Mouse (Mus musculus): ENCODE data around the gene Depp1.
"Not testable (repeated sequence)": the region's sequence is repeated elsewhere in the genome, so short reads cannot be mapped to it uniquely, and the experiment has no call there.

Depp1 gene
- long read RNA-seq, experiment 1 = 0 reads
- long read RNA-seq, experiment 2 = 0 reads

DNA sequence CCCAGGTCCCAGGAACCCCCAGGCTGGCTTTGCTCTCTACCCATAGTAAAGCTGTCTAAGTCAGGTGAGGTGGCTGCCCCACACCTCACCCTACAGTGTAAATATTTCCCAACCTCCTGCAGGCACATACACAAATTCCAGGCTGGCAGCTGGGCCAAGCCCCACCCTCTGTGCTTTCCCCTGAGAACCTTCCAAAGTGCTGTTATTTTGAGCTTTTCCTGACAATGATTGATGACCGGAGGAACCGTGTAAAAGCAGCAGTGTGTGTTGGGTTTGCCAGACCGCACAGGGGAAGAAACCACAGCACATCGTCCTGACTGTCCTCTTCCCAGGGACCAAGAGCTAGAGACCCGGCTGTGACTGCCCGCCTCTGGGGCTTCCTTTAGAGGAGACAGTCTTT, at the start of gene Depp1:
Gene Depp1, plus strand, starts transcription at position 204 of the 400 bp plus-strand sequence.
- intact Hi-C loops (cut with DNase I) = loop anchor here (5.0 kb wide), 2 partner anchors 47 to 117 kb away; no protein-coding TSS in a partner anchor

DNA sequence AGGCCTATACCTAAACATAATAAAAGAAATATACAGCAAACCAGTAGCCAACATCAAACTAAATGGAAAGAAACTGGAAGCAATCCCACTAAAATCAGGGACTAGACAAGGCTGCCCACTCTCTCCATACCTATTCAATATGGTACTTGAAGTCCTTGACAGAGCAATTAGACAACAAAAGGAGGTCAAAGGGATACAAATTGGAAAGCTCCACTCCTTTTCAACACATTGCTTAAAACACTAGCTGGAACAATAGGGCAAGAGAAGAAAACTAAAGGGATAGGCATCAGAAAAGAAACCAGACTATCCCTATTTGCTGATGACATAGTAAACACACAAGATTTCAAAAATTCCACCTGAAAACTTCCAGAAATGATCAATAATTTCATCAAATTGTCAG, 49.4 kb upstream of the Depp1 start:
- intact Hi-C loops (cut with DNase I) = not testable (repeated sequence)

DNA sequence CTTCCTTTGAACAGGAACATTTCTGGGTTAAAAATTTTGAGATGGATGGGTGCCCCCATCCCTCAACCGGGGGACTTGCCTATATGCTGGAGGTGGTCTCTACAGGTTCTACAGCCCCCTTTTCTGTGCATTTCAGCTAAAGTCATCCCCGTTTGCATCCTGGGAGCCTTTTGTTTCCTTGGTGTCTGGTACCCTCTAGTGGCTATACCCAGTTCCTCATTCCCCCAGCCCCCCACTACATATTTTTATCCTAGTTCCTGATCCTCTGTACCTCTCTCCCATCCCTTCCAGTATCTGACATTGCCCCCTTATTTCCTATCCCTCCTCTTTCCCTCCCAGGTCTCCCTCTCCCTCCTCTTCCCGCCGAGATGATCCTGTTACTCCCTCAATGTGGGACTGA, 43.2 kb upstream of the Depp1 start:
- intact Hi-C loops (cut with DNase I) = no loop called here

DNA sequence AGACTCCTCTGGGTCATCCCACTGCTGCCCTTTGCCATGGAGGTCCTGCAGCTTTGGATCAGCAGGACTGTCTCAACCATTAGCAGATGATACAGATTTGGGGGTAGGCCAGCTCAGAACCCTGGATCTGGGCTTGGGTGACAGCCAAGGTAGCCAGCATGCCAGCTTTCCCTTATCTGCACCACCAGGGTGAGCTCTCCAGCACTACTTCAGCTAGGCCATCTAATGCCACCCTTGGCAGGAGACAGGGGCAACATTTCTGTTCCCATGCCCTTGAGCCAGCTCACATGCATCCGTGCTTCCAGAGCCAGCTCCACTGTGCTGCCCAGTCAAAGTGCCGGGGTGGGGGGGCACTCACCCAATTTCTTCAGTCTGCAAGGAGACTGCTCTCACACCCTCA, 34.7 kb upstream of the Depp1 start:
- intact Hi-C loops (cut with DNase I) = no loop called here

DNA sequence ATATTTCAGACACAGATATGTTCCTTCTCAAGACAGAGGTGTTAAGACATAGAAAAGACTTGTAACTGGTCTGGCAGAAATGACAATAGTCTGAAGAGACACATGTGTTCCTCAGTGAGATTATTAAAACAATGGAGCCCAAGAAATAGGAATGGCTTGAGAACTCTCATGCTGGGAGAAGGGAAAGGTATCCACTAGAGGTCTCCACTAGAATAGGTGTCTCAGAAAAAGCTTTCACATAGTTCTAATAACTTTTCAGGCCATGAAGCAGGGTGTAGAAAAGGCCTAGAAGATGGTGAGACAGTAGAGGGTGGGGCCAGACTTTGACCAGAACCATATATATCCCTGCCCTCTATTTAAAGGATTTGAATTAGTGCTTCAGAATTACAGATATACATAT, 32.3 kb upstream of the Depp1 start:
- intact Hi-C loops (cut with DNase I) = no loop called here

DNA sequence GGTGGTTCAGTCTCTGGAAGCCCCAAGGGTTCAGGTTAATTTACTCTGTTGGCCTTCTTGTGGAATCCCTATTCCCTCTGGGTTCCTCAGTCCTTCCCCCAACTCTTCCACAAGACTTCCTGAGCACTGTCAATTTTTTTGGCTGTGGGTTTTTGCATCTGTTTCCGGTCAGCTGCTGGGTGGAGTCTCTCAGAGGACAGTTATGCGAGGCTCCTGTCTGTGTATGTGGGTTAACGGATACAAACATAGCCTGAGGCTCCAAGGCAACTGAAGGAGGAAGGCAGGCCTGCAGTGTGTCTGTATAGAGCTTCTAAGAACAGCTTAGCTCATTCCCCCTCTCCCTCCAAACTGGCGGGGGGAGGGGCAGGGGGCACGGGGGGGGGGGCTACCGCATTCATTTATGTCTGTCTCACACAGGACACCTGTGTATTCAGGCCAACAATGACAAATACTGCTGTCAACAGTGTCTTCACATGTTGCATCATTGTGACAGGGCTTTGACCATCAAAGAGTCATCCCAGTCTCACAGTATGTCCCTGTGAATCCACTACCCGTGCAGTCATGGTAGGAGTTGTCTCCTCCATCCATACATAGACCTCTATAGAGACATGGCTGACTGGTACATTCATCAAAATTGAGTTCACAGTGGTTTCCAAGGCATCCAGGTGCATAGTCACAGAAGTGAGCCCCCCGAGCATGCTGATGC, 28.9 kb upstream of the Depp1 start:
- intact Hi-C loops (cut with DNase I) = no loop called here

DNA sequence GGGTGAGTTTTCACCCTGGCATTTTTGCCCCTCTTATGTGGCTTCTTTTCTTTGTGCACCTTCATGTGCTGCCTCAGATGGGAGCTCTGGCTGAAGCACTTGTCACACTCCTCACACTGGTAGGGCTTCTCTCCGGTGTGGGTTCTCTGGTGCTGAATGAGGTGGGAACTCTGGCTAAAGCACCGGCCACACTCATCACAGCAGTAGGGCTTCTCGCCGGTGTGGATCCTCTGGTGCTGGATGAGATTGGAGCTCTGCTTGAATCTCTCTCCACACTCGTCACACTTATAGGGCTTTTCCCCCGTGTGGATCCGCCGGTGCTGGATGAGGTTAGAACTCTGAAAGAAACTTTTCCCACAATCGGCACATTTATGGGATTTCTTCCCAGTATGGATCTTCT, 24.0 kb upstream of the Depp1 start:
- intact Hi-C loops (cut with DNase I) = not testable (repeated sequence)

DNA sequence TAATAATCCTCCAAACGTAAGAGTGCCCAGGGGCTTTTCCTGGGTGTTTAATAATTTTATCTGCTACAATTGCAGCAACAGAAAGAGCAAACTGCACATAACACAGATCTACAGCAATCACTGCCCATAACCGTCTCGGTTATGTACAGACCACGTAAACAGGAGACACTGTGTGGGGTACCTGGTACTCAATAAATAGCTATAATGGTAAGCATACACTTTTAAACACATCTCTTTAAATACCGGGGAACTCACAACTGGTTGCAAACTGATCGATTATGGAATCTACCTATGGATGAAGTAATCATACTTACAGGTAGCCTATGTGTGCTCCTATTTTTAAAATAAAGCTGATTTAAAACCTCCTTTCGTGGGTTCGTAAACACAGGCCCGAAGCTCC, 22.3 kb upstream of the Depp1 start:
- intact Hi-C loops (cut with DNase I) = no loop called here

DNA sequence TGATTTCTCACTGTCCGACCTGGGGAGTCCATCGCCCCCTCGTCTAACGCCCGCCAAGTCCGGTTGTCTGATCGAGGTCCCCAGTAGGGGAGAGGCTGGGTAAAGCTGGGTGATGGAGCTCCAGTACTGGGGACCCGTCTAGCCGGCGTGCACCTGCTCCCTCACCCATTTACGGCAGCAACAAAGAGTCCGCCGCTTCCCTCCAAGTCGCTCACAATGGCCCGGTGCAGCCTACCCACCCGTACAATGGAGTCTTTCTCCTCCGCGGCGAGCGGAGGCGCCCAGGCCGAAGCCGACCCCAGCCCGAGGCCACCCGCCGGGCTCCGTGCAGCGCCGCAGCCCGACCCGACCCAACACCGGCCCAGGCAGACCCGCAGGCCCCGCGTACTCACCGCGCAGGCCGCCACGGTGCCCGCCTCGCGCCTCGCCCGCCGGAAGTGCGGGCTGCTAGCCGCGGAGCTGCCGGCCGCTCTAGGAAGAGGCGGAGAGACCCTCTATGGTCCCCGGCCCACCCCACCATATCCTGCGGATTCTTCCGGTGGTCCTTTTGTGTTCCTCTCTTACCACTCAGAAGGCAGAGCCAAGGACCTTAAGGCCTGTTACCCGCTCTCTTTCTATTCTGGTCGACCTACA, 21.8 kb upstream of the Depp1 start, which contains the start of gene Zfp422:
Gene Zfp422, minus strand, starts transcription at position 461 of the 633 bp plus-strand sequence.
- intact Hi-C loops (cut with DNase I) = no loop called here

DNA sequence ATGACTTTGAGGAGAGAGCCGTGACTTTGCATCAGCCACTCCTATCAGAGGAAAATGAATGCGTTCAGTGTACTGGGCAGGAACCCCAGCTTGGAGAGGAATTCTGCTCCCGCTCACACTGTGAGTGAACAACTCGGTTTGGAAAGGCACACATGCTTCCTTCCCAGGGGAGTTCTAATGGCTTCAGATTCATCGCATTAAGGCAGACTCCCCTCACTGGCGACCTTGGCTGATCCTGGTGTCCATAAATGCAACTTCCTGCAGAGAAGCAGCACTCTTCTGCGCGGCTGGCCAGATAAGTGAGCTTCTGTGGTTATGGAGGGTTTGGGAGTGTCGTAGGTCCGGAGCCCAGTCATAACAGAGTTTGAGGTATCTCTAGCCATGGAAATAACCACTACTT, 20.6 kb upstream of the Depp1 start:
- intact Hi-C loops (cut with DNase I) = loop anchor here (10.0 kb wide), 1 partner anchor 1195 kb away; no protein-coding TSS in a partner anchor

DNA sequence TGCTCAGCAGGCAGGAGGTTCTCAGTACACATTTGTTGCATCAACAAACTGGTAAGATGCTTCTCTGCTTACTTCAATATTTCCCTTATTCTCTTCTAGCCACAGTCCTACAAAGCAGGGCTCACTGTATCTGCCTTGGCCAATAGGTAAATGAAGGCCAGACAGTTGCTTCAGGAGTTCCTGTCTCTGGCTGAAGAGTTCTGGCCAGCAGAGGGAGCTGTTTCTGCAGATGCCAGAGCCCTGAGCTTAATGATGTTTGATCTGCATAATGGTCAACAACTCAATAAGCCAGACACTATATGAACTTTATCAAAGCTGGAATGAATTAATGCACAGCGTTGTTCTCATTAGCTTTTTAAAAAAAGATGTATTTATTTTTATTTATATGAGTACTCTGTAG, 18.3 kb upstream of the Depp1 start:
- intact Hi-C loops (cut with DNase I) = loop anchor here (10.0 kb wide), 1 partner anchor 1193 kb away; no protein-coding TSS in a partner anchor

DNA sequence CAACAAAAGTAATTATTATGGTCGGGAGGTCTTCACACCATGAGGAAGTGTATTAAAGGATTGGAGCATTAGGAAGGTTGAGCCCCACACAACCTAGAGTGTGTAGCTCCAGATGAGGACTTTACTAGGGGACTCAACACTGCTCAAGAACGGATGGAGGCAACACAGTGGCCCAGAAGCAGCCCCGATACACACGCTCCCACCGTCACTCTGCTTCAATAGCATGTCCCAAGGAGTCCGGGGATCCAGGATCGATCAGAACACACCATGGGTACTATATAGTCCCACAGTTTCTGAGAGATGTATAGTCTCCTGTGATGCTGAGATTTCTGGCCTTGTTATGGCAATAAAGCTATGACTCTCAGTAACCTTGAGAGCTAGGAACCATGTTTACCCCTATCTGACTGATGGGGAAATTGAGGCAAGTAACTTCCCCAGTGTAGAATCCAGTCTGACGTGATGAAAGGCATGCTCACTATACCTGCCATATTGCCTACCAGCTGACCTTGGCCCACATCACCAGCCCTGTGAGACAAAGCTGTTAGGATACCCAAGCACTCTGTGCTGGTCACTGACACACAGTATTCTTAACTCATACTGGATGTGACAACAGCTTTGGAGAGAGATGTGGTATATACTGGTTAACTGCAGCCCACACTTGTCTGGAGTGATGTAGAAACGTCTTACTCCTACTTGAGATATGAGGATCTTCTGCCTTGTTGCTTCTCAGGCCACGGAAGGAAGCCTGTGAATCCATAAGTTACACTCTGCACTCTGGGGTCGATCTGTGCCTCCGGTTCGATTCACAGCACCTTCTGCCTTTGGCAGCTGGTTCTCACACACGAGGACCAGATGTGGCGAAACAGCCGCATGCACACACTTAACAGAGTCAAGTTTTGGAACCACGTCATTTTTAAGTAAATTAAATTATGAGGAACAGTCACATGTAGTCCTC, 16.4 kb upstream of the Depp1 start:
- intact Hi-C loops (cut with DNase I) = loop anchor here (10.0 kb wide), 1 partner anchor 1191 kb away; no protein-coding TSS in a partner anchor

DNA sequence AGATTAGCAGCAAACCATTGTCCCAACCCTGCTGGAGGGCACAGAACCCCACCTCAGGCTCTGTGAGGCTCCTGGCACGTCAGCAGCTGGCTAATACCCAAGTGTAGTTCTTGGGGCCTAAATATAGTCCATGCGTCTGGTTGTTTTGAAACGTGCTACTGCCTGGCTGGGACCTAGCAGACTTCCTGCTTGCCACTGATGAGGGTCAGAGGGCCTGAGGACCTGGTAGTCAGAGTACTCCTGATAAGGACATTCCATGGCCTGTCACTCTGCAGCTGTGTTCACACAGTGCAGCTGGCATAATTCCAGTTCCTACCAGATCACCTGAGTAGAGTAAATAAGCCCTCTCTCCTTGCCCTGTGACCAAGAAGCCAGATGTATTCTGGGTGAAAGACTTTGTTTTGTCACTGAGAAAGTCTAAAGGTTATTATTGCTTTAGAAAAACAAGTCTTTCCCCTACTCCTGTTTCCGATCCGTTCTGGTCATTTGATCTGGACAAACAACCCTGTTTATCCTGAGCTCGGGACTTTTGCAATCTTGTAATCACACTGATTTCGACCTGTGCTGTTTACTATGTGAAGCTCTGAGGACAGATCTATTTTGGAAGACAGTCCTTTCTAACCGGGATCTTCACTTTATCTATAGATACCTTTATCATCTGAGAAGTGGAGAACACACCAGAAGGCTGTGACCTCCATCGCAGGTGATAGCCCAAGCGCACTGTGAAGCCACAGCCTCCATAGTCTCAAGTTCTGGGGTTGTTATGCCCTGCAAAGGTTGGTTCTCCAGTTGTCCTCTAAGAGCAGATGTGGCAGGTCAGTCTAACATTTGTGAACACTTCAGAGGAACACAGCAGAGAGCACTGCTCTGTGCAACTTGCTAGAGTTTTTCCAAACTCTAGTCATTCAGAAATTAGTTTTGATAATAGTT, 14.9 kb upstream of the Depp1 start:
- intact Hi-C loops (cut with DNase I) = loop anchor here (10.0 kb wide), 1 partner anchor 1189 kb away; no protein-coding TSS in a partner anchor

DNA sequence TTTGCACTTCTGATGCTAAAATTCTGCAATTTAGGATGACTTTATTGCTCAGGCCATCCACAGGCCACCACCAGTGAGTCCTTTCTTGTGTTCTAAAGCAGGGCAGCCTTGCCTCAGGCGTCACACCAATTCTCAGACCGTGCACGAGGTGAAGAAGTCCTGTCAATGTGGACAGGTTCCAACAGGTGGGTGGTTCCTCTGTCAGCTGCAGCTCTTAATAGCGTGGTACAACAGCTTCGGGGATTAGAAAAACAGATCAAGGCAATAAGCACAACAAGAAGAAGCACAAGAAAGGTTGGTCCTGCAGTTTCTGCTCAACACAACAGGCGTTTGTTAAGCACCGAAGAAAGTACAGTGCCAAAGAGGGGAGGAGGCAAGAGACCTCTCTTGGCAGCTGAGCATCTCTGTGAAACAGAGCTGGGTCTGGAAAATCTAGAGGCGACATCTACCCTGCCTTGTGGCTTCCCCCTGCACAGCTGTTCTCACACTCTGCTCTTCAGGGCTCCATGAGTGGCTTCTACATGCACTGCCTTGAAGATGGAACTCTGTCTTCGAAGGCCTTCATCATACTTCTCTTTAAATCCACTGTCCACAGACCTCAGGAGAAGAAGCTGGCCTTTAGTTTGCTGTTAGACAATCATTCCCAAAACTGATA, 13.7 kb upstream of the Depp1 start:
- intact Hi-C loops (cut with DNase I) = loop anchor here (10.0 kb wide), 1 partner anchor 1188 kb away; no protein-coding TSS in a partner anchor

DNA sequence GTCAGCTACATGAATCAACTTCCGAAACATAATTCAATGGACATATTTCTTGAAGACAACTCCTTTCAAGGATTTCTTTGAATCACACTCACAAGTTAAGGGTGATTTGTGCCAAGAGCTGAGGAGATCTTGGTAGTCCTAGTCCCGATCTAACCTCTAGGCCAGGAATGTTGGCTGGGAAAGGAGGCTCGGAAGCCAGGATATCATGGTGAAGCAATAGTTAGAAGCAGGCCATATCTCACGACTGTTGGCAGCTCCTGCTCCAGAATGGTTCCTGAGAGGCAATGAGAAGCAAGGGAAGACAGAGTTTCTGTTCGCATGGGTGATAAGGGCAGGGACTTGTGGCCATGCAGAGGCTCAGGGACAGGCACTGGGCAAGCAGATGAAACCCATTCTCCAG, 12.9 kb upstream of the Depp1 start:
- intact Hi-C loops (cut with DNase I) = loop anchor here (10.0 kb wide), 1 partner anchor 1187 kb away; no protein-coding TSS in a partner anchor

DNA sequence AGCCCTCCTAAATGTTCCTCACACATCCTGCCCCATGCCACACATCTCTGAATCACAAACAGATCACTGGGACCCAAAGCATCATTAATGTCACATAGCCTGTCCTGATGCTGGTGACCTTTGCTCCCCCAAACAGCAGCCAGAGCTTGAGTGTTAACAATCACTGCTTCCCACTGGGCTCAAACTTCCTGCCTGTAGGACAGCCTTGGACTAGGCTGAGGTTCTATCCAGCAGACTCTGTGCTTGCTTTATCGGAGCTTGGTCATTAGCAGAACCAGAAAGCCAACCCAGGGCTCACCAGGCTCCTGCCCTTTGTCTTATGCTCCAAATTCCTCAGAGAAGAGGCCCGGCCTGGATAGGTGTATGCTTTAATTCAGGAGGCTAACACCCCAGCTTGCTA, 11.5 kb upstream of the Depp1 start:
- intact Hi-C loops (cut with DNase I) = loop anchor here (10.0 kb wide), 1 partner anchor 1186 kb away; no protein-coding TSS in a partner anchor

DNA sequence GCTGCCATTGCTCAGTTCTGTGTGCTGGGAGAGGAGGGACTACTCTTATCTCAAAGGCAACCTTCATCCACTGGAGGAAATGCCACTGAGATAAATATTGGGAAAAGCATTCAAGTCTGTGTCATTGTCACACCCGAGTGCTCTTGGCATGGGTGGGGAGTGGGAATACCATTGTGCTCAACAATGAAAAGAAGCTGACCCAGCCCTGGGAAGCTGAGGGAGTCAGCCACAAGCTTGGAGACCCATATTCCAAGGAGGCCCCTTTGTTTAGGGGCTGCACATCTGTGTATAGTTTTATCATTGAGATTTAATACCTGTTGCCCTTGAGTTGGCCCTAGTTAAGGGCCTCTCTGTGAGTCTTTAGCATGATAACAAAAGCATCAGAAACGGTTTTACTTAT, 10.7 kb upstream of the Depp1 start:
- intact Hi-C loops (cut with DNase I) = loop anchor here (10.0 kb wide), 1 partner anchor 1185 kb away; no protein-coding TSS in a partner anchor

DNA sequence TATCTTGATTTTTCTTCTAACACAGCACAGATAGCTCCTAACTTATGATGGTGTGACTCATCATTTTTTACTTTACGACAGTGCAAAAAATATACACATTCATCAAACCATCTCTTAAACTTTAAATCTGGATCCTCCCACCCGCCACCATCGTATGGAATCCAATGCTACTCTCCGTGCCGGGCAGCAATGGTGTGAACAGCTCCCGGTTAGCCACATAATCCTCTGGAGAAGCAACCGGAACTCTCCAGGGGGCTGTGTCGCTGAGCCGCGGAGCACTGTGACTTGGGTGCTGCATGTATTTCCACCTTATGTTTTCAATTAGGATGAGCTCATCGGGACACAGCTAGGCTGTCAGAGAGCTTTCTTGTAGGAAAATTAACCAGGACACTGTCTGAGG, 7.5 kb upstream of the Depp1 start:
- intact Hi-C loops (cut with DNase I) = no loop called here

DNA sequence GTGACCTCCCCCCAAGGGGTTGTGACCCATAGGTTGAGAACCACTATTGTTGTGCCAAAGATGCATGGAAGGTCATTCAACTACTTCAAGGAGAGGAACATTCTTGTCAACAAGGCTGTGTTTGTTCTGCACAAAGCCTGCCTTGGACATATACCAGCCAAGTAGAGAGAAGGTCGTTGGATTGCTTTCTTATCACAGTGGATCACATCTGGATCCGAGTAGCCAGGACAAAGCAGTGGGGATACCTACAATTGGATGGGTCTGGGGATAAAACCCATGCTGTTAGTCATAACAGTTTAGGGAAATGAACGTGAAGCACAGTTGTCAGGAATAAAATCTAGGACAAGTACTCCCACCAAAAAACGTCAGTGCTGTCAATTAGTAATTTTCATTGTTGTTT, 6.5 kb upstream of the Depp1 start:
- intact Hi-C loops (cut with DNase I) = no loop called here

DNA sequence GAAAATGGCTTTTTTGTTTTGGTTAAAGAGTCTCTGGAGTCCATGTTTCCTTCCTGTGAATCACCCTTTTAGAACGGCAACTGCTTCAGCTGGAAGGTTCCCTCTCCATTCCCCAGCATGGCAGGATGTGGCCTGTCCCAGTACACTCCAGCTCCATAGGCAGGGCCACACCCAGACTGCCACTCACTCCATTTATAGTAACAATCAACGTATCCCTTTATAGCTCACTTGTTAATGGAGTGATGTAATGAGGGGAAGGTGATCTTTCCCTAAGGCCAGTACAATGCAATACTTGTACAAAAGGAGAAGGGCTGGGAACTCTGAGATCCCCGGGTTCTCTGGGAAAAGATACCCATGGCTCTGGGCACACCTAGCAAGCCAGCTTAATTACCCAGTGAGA, 6.1 kb upstream of the Depp1 start:
- intact Hi-C loops (cut with DNase I) = no loop called here
